Mouse (Mus musculus): ENCODE measurements at regions not wholly inside any gene's neighbourhood (a gene's known extent, or its start where the extent isn't known, plus 50 kb on each side); places are given as distances from the start of the nearest gene placed in this dataset.

DNA sequence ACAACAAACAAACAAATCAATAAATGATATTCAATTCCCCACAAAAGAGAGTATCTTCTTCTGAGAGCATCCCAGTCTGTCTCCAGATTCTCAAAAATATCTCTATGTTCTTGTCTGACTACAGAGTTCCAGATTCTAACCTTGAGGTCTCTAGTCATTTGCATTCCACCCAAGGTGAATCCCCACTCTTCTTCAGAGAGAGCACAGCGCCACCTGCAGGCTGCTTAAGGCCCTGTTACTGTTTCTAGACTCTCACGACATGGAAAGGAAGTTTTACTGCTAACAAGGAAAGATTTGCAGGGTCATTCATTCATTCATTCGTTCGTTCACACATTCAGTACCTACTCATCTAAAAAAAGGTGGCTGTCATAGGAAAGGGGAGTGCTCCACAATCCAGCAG, 158.3 kb downstream of the Shq1 start:
- no peak for TF ChIP-seq CTCF (IDR thresholded peaks at IDR 0.05; ENCODE audit: insufficient read depth, low read depth, low read length)
- TF ChIP-seq POLR2A (IDR thresholded peaks at IDR 0.05; ENCODE audit: insufficient read depth, low read depth, low read length): no peak

Data from olfactory bulb, adult 2 months (tissue).